Mouse (Mus musculus) lung, embryonic 16.5 days (tissue): ENCODE measurements around the gene Cnpy1. TPM values are rescaled to one million over a fixed set of nuclear protein-coding genes. Genes with fewer than 3 reads are reported as not detected.

Experiments used
- ATAC-seq: fragments of 200-750 bp; cut with Nextera tagmentation; 2 replicates; pipeline ENCODE4 v1.8.0; 2017; ENCODE audit warnings: low read depth, mild to moderate bottlenecking, moderate library complexity
- H3K27ac ChIP-seq: fragments of 300-500 bp; sonication (generic); 2 replicates; pipeline ENCODE4 v1.5.1; 2014; ENCODE audit warnings: mild to moderate bottlenecking, control low read depth, low read length
- H3K27me3 ChIP-seq: fragments of 300-500 bp; sonication (generic); 2 replicates; pipeline ENCODE4 v1.6.1; 2014; ENCODE audit warnings: low read depth, low read length, mixed read lengths; ENCODE audit not compliant: control insufficient read depth, insufficient read depth
- H3K36me3 ChIP-seq: fragments of 300-500 bp; sonication (generic); 2 replicates; pipeline ENCODE4 v1.6.1; 2014; ENCODE audit warnings: low read length; ENCODE audit not compliant: control insufficient read depth, insufficient read depth
- H3K4me1 ChIP-seq: fragments of 300-500 bp; sonication (generic); replicated peaks from 2 replicates; pipeline ENCODE4 v1.6.1; 2014; ENCODE audit warnings: low read length, mixed read lengths; ENCODE audit not compliant: control insufficient read depth, insufficient read depth
- H3K4me2 ChIP-seq: fragments of 300-500 bp; sonication (generic); 2 replicates; pipeline ENCODE4 v1.6.1; 2014; ENCODE audit warnings: low read depth, low read length, control low read depth
- H3K4me3 ChIP-seq: fragments of 300-500 bp; sonication (generic); 2 replicates; pipeline ENCODE4 v1.5.1; 2014; ENCODE audit warnings: mild to moderate bottlenecking, low read length, control low read depth
- H3K9ac ChIP-seq: fragments of 300-500 bp; sonication (generic); 2 replicates; pipeline ENCODE4 v1.6.1; 2014; ENCODE audit warnings: low read length, control low read depth
- H3K9me3 ChIP-seq: fragments of 300-500 bp; sonication (generic); 2 replicates; pipeline ENCODE4 v1.6.1; 2016; ENCODE audit warnings: low read length; ENCODE audit not compliant: control insufficient read depth
- WGBS: fragments of 180-500 bp; shearing (Covaris S2); extraction: QIAGEN DNeasy Blood & Tissue Kit; methylation state at CpG from one replicate; pipeline ENCODE4 v1.1.7; 2014; 5-methylcytosine and 5-hydroxymethylcytosine counted together
- polyA plus RNA-seq: library from polyadenylated mRNA; unstranded; fragments of >200 nt; fragmentation: Nextera tagmentation; extraction: Ambion mirVana; gene quantifications from 2 replicates; pipeline ENCODE4 v1.2.1, GENCODE M21; 2015

Cnpy1 gene
- polyA plus RNA-seq, 1 experiment from 2014 or later = 0.13 TPM

- WGBS = 22% methylated on average over 5 of the region's 5 CpGs
- no peak for ATAC-seq
- H3K36me3 ChIP-seq = no peaks in the 10 kb centered on the region
Measured at GRCm38 (mm10) chr5:28178322-28178721, 67.3 kb downstream of the Cnpy1 start.

DNA sequence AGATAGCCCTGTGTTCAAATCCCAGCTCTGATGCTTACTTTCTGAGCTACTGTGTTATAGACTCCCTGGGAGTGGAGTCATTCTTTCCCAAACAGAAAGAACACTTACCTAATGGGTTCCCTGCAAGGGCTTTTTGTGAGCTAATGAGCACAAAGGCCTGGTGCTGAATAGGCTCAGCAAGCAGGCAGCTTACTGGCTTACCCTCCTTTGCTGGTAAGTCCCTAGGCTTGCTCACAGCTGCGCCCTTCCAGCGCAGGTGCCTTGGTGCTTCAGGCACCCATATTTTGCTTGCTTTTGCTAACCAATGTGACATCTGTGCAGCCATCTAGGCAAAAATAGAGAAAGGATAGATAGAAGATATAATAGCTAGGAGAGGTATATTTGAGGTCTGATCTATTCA is 69.0 kb downstream of the Cnpy1 start:
- WGBS = 7% methylated on average over 2 of the region's 2 CpGs
- ATAC-seq = no peak
- Histone ChIP-seq H3K27ac (no peak overlapping the region), H3K4me1 (no peaks in the 10 kb centered on the region), H3K27me3 (peaks cover 81% of the 10 kb centered on the region), H3K9ac (no peak overlapping the region), H3K9me3 (no peaks in the 10 kb centered on the region), H3K4me2 (no peak overlapping the region), H3K36me3 (no peaks in the 10 kb centered on the region), H3K4me3 (no peak overlapping the region)

More at GRCm38 (mm10) chr5:28178322-28178721, 67.3 kb downstream of the Cnpy1 start:
- Histone ChIP-seq H3K4me3 (no peak overlapping the region), H3K4me1 (no peaks in the 10 kb centered on the region), H3K9me3 (no peaks in the 10 kb centered on the region), H3K4me2 (no peak overlapping the region), H3K27ac (no peak overlapping the region), H3K27me3 (peaks cover 65% of the 10 kb centered on the region), H3K9ac (no peak overlapping the region)

DNA sequence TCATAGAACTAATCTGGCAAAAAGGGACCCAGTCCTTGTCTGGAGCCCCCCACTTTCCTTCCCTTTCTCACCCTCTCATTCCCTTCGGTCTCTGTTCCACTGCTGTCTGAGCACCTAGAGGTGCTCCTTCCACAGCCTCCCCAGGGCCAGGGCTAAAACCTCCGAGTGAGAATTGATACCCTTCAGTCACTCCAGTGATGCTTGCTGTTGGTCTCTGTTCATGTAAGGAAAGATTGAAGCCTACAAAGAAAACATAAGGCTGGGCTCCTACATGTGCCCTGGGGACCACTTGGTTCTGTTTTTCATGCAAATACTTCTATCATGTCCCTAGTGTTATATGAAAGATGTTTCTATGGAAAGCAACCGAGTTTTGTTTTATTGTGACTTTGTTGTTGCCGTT is 69.6 kb downstream of the Cnpy1 start:
- Histone ChIP-seq H3K4me3 (no peak overlapping the region), H3K4me2 (no peak overlapping the region), H3K9me3 (no peaks in the 10 kb centered on the region), H3K36me3 (no peaks in the 10 kb centered on the region), H3K27ac (no peak overlapping the region), H3K4me1 (no peaks in the 10 kb centered on the region), H3K9ac (no peak overlapping the region), H3K27me3 (peaks cover 85% of the 10 kb centered on the region)
- ATAC-seq = no peak
- 5% methylated on average over 4 of the region's 4 CpGs for WGBS

GRCm38 (mm10) chr5:28175570-28175919 is 70.1 kb downstream of the Cnpy1 start:
- H3K36me3 ChIP-seq = no peaks in the 10 kb centered on the region
- no peak overlapping the region for H3K9ac ChIP-seq
- H3K27ac ChIP-seq = no peak overlapping the region
- no peaks in the 10 kb centered on the region for H3K9me3 ChIP-seq
- H3K4me1 ChIP-seq = no peaks in the 10 kb centered on the region
- H3K4me2 ChIP-seq = no peak overlapping the region
- H3K4me3 ChIP-seq = no peak overlapping the region
- no peak for ATAC-seq
- WGBS = 3% methylated on average over 10 of the region's 10 CpGs
- H3K27me3 ChIP-seq = peaks cover 89% of the 10 kb centered on the region

DNA sequence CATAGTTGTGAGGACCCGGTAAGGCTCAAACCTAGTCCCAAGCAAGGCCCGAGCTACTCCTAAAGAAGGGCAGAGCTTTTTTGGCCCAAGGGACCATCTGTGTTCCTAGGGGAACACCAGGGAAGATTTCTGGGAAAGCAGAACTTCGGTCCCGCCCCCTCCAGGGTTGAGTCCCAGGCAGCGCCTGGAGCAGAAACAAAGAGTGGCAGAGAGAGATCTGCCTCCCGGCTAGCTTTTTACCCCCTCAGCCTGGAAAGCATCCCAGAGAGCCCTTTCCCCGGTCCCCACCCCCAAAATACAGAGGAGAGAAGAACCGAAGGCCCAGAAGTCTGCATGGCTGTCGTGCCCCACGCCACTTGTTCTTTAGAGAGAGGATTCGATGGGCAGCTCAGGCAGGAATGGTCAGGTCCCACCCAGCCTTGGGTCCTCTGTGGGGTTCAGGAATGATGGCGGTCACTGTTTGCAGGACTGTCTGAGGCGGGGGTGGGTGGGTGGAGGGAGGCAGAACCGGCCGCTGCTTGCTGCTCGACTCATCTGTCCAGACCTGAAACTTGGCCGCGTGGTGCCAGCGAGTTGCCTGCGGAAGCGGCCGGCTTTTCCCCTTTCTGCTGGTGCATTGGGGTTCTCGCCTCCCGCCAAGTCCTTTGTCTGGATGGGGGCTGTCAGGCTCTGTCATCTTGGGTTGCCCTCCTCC is 70.6 kb downstream of the Cnpy1 start:
- Histone ChIP-seq H3K9ac (no peak overlapping the region), H3K36me3 (no peaks in the 10 kb centered on the region), H3K27ac (no peak overlapping the region), H3K27me3 (peaks cover 90% of the 10 kb centered on the region), H3K9me3 (no peaks in the 10 kb centered on the region), H3K4me3 (no peak overlapping the region), H3K4me2 (no peak overlapping the region), H3K4me1 (no peaks in the 10 kb centered on the region)
- no peak for ATAC-seq
- WGBS = 1% methylated on average over 23 of the region's 24 CpGs

GRCm38 (mm10) chr5:28174086-28174485 is 71.5 kb downstream of the Cnpy1 start:
- Histone ChIP-seq H3K4me1 (no peaks in the 10 kb centered on the region), H3K4me3 (no peak overlapping the region), H3K9ac (no peak overlapping the region), H3K36me3 (no peaks in the 10 kb centered on the region), H3K9me3 (no peaks in the 10 kb centered on the region), H3K4me2 (no peak overlapping the region), H3K27me3 (peaks cover 90% of the 10 kb centered on the region), H3K27ac (no peak overlapping the region)
- 0% methylated on average over 9 of the region's 9 CpGs for WGBS
- ATAC-seq = no peak

DNA sequence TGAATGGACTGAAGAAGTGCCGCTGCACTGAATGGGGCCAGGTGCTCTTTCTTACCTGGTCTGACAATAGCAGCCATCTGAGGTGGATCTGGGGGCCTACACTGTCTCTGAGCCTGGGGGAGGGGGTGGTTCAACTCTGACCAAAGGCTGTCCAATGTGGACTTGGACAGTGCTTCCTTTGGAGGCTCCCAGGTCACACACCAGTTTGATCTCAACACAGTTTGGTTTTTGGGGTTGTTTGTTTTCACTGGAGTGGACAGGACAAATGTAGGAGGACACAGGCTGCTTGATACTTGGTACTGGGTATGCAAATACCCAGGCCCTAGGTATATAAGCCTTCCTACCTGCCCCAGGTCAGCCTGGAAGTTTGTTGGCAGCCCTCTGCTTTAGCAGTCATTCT is 71.9 kb downstream of the Cnpy1 start:
- Histone ChIP-seq H3K4me3 (no peak overlapping the region), H3K4me1 (peaks cover 2% of the 10 kb centered on the region; the same call in 1 of the 2 replicates), H3K27ac (no peak overlapping the region), H3K9me3 (no peaks in the 10 kb centered on the region), H3K9ac (no peak overlapping the region), H3K36me3 (no peaks in the 10 kb centered on the region), H3K27me3 (peaks cover 91% of the 10 kb centered on the region), H3K4me2 (no peak overlapping the region)
- no peak for ATAC-seq
- 10% methylated on average over 1 of the region's 1 CpGs for WGBS

GRCm38 (mm10) chr5:28172921-28173670 is 72.5 kb downstream of the Cnpy1 start:
- H3K9ac ChIP-seq = no peak overlapping the region
- H3K27me3 ChIP-seq = peaks cover 92% of the 10 kb centered on the region
- no peak for ATAC-seq
- H3K4me3 ChIP-seq = no peak overlapping the region
- no peaks in the 10 kb centered on the region for H3K9me3 ChIP-seq
- H3K27ac ChIP-seq = no peak overlapping the region
- no peaks in the 10 kb centered on the region for H3K36me3 ChIP-seq
- H3K4me1 ChIP-seq = peaks cover 2% of the 10 kb centered on the region; the same call in 1 of the 2 replicates
- H3K4me2 ChIP-seq = no peak overlapping the region
- 7% methylated on average over 4 of the region's 4 CpGs for WGBS

DNA sequence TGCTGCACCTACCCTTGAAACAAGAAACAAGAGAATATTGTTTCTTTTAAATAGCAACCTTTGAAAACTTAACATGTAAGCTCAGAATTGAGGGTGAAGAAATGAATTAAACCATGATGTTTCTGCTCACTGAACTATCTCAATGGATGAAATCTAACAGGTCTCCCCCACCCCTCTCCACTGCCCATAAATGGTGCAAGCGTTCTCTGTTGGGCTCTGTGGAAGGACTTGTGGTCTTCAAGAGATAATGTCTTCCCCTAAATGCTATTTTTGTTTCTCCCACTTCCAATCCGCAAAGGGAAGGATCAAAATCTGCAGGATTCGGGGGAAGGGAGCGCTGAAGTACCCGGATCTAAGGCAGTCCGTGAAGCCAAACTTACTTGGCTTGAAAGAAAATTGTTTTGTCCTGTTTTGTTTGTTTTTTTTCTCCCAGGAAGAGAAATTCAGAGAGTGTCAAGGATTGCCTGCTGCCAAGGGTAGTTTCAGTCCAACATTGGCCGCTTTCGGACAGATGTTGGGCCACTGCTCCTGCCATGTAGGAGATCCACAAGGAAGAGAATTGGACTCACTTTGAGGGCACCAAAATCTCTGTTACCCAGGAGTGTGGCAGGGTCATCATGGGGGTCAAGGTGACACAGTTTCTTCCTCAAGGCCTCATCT is 73.2 kb downstream of the Cnpy1 start:
- Histone ChIP-seq H3K27ac (no peak overlapping the region), H3K27me3 (peaks cover 94% of the 10 kb centered on the region), H3K36me3 (no peaks in the 10 kb centered on the region), H3K4me1 (peaks cover 2% of the 10 kb centered on the region; the same call in 1 of the 2 replicates), H3K4me2 (no peak overlapping the region), H3K9ac (no peak overlapping the region), H3K9me3 (no peaks in the 10 kb centered on the region), H3K4me3 (no peak overlapping the region)
- whole genome bisulfite sequencing = 6% methylated on average over 8 of the region's 8 CpGs
- ATAC-seq = no peak
